Mouse (Mus musculus) activated CD4-positive, CD25-positive, alpha-beta regulatory T cell, adult 4 months (primary cell): Measurements from ENCODE around the gene P2rx3. TPM values are rescaled to one million over a fixed set of nuclear protein-coding genes. Genes with fewer than 3 reads are reported as not detected.
A peak's percentile ranks its signal among the peaks of the same experiment; 100 is the strongest.

Experiments used
- ATAC-seq: one replicate; pipeline ENCODE4 v1.8.0; 2017
- polyA plus RNA-seq, 2 experiments: library from polyadenylated mRNA; unstranded; fragments of 100-300 nt; shearing (Covaris generic); gene quantifications; one replicate each; pipeline ENCODE4 v1.2.1; 2017

P2rx3 gene
- polyA plus RNA-seq, 2 experiments from 2014 or later, result 0.62 TPM; not detected in 1

GRCm38 (mm10) chr2:84975580-84975979 lies 61.7 kb downstream of the P2rx3 start:
- no peak for ATAC-seq

- ATAC-seq, result no peak
Measured at GRCm38 (mm10) chr2:84967318-84967991, 69.8 kb downstream of the P2rx3 start.

GRCm38 (mm10) chr2:84964111-84964801 lies 73.0 kb downstream of the P2rx3 start:
- no peak for ATAC-seq

GRCm38 (mm10) chr2:84962906-84963507 lies 74.3 kb downstream of the P2rx3 start:
- ATAC-seq, result no peak

GRCm38 (mm10) chr2:84961901-84962300 lies 75.4 kb downstream of the P2rx3 start:
- ATAC-seq, result no peak

GRCm38 (mm10) chr2:84961300-84961699 lies 76.0 kb downstream of the P2rx3 start:
- ATAC-seq, result no peak

GRCm38 (mm10) chr2:84958588-84959264 lies 78.5 kb downstream of the P2rx3 start:
- no peak for ATAC-seq

GRCm38 (mm10) chr2:84956274-84956673 lies 81.0 kb downstream of the P2rx3 start:
- peak; percentile 52 for ATAC-seq

- no peak for ATAC-seq
Measured at GRCm38 (mm10) chr2:84955435-84955834, 81.8 kb downstream of the P2rx3 start.

- no peak for ATAC-seq
Measured at GRCm38 (mm10) chr2:84952693-84953092, 84.6 kb downstream of the P2rx3 start.

- no peak for ATAC-seq
Measured at GRCm38 (mm10) chr2:84952251-84952650, 85.0 kb downstream of the P2rx3 start.

- no peak for ATAC-seq
Measured at GRCm38 (mm10) chr2:84951027-84951426, 86.2 kb downstream of the P2rx3 start.

- no peak for ATAC-seq
Measured at GRCm38 (mm10) chr2:84948721-84949120, 88.5 kb downstream of the P2rx3 start.

Other genes with a start within 250 kb of the P2rx3 start
- gene Ube2l6, start 238.6 kb downstream of the P2rx3 start, polyA plus RNA-seq, result 10 to 100 TPM; 71.4 to 83.0 TPM
- not detected for gene Smtnl1, start 214.8 kb downstream of the P2rx3 start, polyA plus RNA-seq
- gene Timm10, start 210.5 kb downstream of the P2rx3 start, polyA plus RNA-seq, result 10 to 100 TPM; 36.8 to 40.4 TPM
- 1 to 10 TPM; 3.7 to 7.6 TPM for gene Slc43a1, start 198.6 kb downstream of the P2rx3 start, polyA plus RNA-seq
- not detected for gene Rtn4rl2, start 150.8 kb downstream of the P2rx3 start, polyA plus RNA-seq
- 10 to 100 TPM; 15.5 to 15.6 TPM for gene Slc43a3, start 100.9 kb downstream of the P2rx3 start, polyA plus RNA-seq
- under 1 TPM in 1 of 2 experiments, not detected in 1; 0.65 TPM for gene Prg2, start 57.0 kb downstream of the P2rx3 start, polyA plus RNA-seq
- gene Prg3, start 49.2 kb downstream of the P2rx3 start, polyA plus RNA-seq, result not detected
- 100 to 1,000 TPM; 135 to 160 TPM for gene Ssrp1, start 228 bp downstream of the P2rx3 start, polyA plus RNA-seq
- gene Tnks1bp1, start 10.6 kb upstream of the P2rx3 start, polyA plus RNA-seq, result 1 to 10 TPM; 3.9 to 6.3 TPM
- not detected for gene Aplnr, start 98.8 kb upstream of the P2rx3 start, polyA plus RNA-seq
- not detected for gene Lrrc55, start 159.7 kb upstream of the P2rx3 start, polyA plus RNA-seq